Mouse (Mus musculus): Measurements from ENCODE around the gene Apom.

Gene Apom

DNA sequence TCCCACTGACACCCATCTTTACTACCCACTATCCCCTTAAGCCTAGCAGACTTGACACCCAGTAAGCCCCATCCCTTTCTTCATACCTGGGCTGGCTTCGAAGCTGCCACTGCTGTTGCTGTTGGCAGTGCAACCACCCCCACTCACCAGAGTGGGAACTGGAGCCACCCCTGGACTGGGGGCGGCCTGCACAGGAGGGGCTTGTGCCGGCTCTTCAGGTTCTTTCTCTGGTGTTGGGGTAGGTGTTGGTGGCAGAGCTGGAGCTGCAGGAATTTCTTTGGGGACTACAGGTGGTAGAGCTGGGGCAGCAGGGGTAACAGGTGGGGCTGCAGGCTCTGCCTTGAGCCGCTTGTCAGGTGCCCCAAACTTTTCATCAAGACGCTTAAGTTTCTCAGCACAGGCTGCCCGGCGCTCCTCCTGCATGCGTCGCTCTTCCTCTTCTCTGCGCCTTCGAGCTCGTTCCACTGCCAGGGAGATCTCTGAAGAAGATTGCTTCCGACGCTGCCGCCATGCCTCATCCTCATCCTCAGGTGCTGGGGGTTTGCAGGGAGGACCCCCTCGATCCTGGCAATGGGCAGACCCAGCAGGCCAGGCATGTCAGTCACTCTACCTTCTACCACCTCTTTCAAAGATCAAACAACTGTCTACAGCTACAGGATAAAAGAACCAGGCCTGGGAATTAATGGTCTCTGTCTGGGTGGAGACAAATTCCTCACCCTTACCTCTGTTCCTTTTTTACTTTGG is 27.2 kb upstream of the Apom start:
- no peak for DNase-seq (ENCODE audit: low spot score)

GRCm38 (mm10) chr17:35157661-35158175 is 25.9 kb upstream of the Apom start:
- DNase-seq (ENCODE audit: low spot score), result no peak

GRCm38 (mm10) chr17:35157254-35157653 is 25.4 kb upstream of the Apom start:
- DNase-seq (ENCODE audit: low spot score), result no peak

DNA sequence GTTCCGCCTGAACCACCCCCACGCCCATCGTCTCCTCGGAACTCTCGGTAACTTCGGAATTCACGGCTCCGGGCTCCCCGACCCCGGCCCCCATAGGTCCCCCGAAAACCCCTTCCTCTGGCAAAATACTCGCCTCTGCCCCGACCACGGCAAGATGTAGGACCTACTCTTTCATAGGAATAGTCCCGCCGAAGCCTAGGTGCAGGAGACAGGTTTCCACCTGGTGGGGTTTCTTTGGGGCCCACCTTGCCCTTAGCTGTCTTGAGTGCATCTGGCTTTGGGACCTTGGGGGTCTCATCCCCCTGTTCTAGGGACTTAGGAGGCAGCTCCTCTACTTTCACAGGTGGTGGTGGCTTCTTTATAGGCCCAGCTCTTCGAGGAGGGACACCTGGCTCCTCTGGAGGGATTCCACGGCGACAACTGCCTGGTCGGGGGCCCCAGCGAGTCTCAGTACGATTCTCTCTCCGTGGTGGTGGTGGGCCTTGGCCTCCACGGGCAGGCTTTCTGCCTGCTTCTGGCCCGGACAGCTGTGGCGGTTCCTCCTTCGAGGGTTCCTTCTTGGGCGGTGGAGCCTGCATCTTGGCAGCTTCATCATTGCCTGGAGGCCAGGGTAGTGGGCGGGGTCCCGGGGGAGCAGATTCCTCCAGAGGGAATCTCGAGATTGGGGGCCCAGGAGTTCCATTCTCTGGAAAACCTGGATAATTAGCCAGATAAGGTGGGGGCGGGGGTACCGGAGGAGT is 24.8 kb upstream of the Apom start:
- DNase-seq (ENCODE audit: low spot score), result no peak

GRCm38 (mm10) chr17:35155451-35155850 is 23.6 kb upstream of the Apom start:
- DNase-seq (ENCODE audit: low spot score), result no peak

DNA sequence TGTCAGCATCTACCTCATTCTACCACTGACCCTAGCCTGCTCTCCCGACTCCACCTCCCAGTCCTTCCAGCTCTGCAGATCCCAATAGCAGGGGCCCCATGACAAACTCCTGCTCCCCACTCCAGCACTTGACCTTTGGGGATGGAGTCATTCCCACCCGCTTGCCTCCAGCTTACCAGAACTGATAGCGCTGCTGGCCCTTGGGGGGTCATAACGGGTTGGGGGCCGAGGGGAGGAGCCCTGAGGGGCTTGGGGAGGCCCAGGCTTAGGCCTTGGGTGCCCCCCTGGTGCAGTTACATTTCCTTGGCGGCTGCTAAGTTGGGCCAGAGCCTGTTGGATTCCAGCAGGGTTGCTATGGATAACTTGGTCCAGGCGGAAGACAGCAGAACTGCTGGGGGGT is 22.8 kb upstream of the Apom start:
- no peak for DNase-seq (ENCODE audit: low spot score)

DNA sequence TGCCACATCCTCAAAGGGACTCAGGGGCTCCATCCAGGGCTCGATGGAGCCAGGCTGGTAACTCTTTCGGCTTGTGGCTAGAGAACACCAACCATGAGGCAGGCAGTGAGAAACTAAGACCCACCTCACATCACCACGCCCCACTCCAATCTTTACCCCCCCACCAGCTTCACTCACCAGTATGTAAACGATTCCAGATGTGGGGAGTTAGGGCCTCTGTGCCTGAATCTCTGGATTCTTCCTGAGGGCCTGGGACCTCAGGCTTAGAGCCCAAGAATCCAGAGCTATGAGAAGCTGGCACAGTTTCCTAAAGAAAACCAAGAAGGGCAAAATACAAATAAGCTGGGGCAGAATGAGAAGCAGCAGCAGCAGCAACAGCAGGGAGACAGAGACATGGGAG is 22.1 kb upstream of the Apom start:
- DNase-seq (ENCODE audit: low spot score), result no peak

DNA sequence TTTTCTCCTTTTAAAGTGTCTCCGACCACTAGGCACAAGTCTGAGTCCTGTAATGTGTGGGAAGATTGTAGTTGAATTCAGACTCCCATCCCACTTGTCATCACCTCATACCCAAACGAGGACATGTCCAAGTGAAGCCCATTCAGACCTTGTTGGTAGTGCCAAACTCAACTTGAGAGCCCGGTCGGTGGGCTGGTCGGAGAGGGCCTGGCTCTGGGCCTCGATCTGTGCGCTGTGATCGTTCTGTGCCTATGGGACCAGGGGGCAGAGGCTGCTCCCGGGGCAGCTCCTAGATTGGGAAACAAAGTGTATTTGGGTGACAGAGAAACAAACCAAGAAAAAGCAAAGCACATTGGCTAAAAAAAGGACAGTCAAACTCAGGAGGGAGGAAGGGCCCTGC is 21.2 kb upstream of the Apom start:
- no peak for DNase-seq (ENCODE audit: low spot score)

DNA sequence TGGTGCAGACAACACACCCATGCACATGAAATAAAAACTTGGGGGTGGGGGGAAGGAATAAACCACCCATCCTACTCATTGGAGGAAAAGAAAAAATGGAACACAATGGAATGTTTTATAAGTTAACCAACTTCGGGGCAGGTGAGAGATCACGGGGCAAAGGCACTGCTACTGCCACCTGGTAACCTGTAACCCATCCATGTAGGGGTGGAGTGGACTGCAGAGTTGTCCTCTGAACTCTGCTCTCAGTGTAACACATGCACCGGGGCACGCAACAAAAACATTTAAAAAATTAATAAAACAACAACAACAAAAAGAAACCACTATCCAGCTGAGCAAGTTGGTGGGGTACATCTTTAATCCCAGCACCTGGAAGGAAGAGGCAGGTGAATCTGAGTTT is 20.3 kb upstream of the Apom start:
- DNase-seq (ENCODE audit: low spot score), result no peak

DNA sequence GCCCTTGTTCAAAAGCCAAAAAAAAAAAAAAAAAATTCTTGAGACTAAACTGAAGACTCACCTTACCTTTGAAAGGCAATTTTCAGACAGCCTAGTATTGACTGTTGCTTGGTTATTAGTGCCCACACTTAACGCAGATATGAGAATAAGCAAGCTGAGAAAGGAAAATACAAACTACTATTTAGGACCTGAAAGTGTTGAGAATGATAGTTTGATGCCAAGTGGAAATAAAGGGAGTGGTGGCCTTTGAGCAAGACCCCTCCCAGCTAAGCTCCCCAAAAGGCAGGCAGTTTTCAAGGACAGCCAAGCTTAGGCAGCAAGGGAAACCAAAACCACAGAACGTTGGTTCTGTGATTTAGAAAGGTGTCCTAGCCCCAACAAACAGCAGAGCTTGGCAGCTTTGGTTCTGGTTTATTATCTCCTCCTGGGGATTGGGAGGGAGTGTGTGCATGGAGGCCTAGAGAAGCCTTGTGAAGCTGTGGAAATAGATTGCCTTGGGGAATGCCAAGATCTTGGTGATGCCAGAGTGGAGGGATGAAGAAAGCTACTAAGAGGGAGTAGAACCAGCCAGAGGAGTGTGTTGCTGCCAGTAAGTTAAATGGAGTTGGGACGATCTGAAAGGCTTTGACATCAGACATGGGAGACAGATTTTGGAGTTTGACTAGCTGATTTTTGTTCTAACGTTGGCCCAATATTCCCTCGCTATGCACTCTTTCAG is 16.2 kb upstream of the Apom start:
- DNase-seq (ENCODE audit: low spot score), result no peak

- no peak for DNase-seq (ENCODE audit: low spot score)
These were observed 15.5 kb upstream of the Apom start for GRCm38 (mm10) chr17:35147348-35147747.

DNA sequence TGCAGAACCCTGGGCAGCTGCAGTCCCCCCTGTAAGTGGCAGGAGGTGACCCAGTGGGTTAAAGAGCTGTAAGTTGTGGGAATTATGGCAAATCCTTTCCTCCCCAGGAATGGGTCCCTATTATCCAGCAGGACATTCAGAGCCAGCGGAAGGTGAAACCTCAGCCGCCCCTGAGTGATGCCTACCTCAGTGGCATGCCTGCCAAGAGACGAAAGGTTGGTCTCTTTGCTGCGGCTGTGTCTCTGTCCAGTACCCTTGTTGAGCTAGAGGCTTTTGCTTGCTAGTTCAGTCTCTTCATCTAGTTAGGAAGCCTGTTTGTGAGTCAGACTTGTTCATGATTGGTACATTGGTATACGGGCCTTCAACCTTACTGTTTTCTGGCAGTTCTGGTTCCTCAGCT is 14.3 kb upstream of the Apom start:
- no peak for DNase-seq (ENCODE audit: low spot score)

DNA sequence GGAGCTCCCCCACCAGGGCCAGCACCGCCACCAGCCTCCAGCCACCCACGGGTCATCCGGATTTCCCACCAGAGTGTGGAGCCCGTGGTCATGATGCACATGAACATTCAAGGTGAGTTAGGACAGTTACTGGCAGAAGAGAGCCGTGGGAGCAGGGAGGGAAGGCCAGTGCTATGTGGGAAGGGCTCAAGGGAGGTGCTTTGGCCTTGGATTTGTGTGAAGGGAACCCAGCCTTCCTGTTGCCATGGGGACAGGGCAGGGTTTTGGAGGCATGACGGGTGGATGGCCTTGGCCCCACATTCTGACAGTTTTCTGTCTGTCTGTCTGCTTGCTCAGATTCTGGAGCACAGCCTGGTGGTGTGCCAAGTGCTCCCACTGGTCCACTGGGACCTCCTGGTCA is 10.1 kb upstream of the Apom start:
- no peak for DNase-seq (ENCODE audit: low spot score)

DNA sequence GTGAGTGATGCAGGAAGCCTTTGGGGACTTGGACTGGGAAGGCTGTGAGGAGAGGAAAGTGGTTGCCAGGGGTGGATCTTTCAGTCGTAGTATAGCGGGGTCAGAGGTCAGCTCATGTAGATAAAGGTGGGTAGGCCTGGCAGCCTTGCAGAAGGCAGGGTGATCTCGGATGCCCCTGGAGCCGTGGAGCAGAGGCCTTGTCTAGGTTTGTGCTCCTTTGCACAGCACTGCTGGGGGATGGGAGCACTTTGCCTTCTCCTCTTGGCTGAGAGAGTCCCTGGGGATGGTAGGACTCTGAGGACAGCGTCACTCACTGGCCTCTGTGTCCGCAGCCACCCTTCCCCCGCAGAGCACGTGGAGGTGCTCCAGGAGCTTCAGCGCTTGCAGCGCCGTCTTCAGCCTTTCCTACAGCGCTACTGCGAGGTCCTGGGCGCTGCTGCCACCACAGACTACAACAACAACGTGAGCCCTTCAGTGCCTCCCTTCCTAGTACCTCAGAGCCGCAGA is 8.7 kb upstream of the Apom start:
- DNase-seq (ENCODE audit: low spot score), result no peak

GRCm38 (mm10) chr17:35139269-35139668 is 7.4 kb upstream of the Apom start:
- no peak for DNase-seq (ENCODE audit: low spot score)

- peak; percentile 65 for DNase-seq (ENCODE audit: low spot score)
These were observed 3.9 kb upstream of the Apom start for GRCm38 (mm10) chr17:35135591-35136320.

GRCm38 (mm10) chr17:35134801-35135590 is 3.1 kb upstream of the Apom start, which contains the start of gene Bag6:
Bag6 (plus strand) TSS chr17:35135178.
- peak; percentile 91 for DNase-seq (ENCODE audit: low spot score)

DNA sequence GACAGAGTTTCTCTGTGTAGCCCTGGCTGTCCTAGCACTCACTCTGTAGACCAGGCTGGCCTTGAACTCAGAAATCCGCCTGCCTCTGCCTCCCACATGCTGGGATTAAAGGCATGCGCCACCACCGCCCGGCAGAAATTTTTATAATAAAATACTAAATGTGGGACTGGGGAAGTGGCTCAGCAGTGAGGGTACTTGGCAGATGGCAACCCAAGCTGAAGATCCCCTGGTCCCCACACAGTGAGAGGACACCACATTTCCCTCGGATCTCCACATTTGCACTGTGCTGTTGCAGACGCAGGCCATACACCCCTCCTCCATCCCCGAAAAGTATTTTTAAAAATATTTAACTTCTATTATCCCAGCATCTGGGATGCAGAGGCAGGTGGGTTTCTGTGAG is 1.7 kb upstream of the Apom start:
- DNase-seq (ENCODE audit: low spot score), result no peak

GRCm38 (mm10) chr17:35132174-35132560 is 317 bp upstream of the Apom start:
- DNase-seq (ENCODE audit: low spot score), result no peak

DNA sequence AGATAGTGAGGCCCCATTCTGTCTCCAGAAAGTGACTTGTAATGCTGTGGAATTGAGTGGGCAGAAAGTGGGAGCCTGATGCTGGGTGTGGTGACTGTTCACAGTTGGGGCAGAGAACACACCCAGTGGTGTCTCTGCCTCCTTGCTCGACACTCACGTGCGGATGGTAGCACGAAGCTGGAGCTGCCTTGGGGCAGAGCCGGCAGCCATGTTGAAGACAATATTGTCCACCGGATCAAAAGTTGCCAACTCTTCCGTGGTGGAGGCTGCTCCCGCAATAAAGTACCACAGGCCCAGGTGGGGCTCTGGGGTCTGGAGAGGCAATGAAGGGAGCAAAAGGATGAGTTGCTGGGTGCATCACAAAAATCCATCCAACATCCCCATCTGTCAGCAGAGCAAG is 812 bp downstream of the Apom start:
- DNase-seq (ENCODE audit: low spot score), result no peak

- no peak for DNase-seq (ENCODE audit: low spot score)
These were observed 2.9 kb downstream of the Apom start for GRCm38 (mm10) chr17:35128996-35129395.

Measured in c-Kit-positive CD71-positive TER-119-positive erythroid progenitor cells, embryonic 14.5 days (primary cell).